Mouse (Mus musculus): ENCODE measurements around the gene Glul. TPM values are rescaled to one million over a fixed set of nuclear protein-coding genes. Genes with fewer than 3 reads are reported as not detected.

Glul gene
- polyA plus RNA-seq, 1 experiment from 2014 or later: 59.0 TPM

GRCm38 (mm10) chr1:153946971-153947370 lies 47.2 kb downstream of the Glul start:
- Histone ChIP-seq H3K27me3 (ENCODE audit: control insufficient read depth, insufficient read depth, low read length) (no peaks in the 10 kb centered on the region), H3K4me2 (ENCODE audit: low read depth, low read length) (no peak overlapping the region), H3K27ac (ENCODE audit: low read length) (no peak overlapping the region), H3K4me3 (ENCODE audit: low read length) (no peak overlapping the region), H3K9ac (ENCODE audit: low read length) (no peak overlapping the region), H3K4me1 (ENCODE audit: control insufficient read depth, insufficient read depth, low read length) (no peaks in the 10 kb centered on the region), H3K36me3 (ENCODE audit: control insufficient read depth, insufficient read depth) (no peaks in the 10 kb centered on the region), H3K9me3 (replicated peaks; ENCODE audit: control insufficient read depth, low read length) (no peaks in the 10 kb centered on the region)
- ATAC-seq (replicated peaks; ENCODE audit: extremely low read depth, insufficient read depth, low FRiP score): no peak
- WGBS: 52% methylated on average over 7 of the region's 7 CpGs

- H3K4me2 ChIP-seq (ENCODE audit: low read depth, low read length): no peak overlapping the region
- no peaks in the 10 kb centered on the region for H3K4me1 ChIP-seq (ENCODE audit: control insufficient read depth, insufficient read depth, low read length)
- H3K27ac ChIP-seq (ENCODE audit: low read length): no peak overlapping the region
- H3K4me3 ChIP-seq (ENCODE audit: low read length): no peak overlapping the region
- no peaks in the 10 kb centered on the region for H3K36me3 ChIP-seq (ENCODE audit: control insufficient read depth, insufficient read depth)
- 89% methylated on average over 6 of the region's 6 CpGs for WGBS
- H3K27me3 ChIP-seq (ENCODE audit: control insufficient read depth, insufficient read depth, low read length): no peaks in the 10 kb centered on the region
- no peaks in the 10 kb centered on the region for H3K9me3 ChIP-seq (replicated peaks; ENCODE audit: control insufficient read depth, low read length)
- ATAC-seq (replicated peaks; ENCODE audit: extremely low read depth, insufficient read depth, low FRiP score): no peak
- H3K9ac ChIP-seq (ENCODE audit: low read length): no peak overlapping the region
These were observed 48.1 kb downstream of the Glul start for GRCm38 (mm10) chr1:153947837-153948236.

GRCm38 (mm10) chr1:153953232-153953631 lies 53.5 kb downstream of the Glul start:
- no peak overlapping the region for H3K4me3 ChIP-seq (ENCODE audit: low read length)
- no peaks in the 10 kb centered on the region for H3K4me1 ChIP-seq (ENCODE audit: control insufficient read depth, insufficient read depth, low read length)
- H3K36me3 ChIP-seq (ENCODE audit: control insufficient read depth, insufficient read depth): no peaks in the 10 kb centered on the region
- no peak overlapping the region for H3K27ac ChIP-seq (ENCODE audit: low read length)
- H3K27me3 ChIP-seq (ENCODE audit: control insufficient read depth, insufficient read depth, low read length): no peaks in the 10 kb centered on the region
- no peak for ATAC-seq (replicated peaks; ENCODE audit: extremely low read depth, insufficient read depth, low FRiP score)
- H3K9me3 ChIP-seq (replicated peaks; ENCODE audit: control insufficient read depth, low read length): no peaks in the 10 kb centered on the region
- no peak overlapping the region for H3K9ac ChIP-seq (ENCODE audit: low read length)
- 76% methylated on average over 9 of the region's 9 CpGs for WGBS
- H3K4me2 ChIP-seq (ENCODE audit: low read depth, low read length): no peak overlapping the region

- ATAC-seq (replicated peaks; ENCODE audit: extremely low read depth, insufficient read depth, low FRiP score): no peak
- WGBS: 69% methylated on average over 6 of the region's 6 CpGs
- Histone ChIP-seq H3K9ac (ENCODE audit: low read length) (no peak overlapping the region), H3K4me2 (ENCODE audit: low read depth, low read length) (no peak overlapping the region), H3K4me1 (ENCODE audit: control insufficient read depth, insufficient read depth, low read length) (no peaks in the 10 kb centered on the region), H3K36me3 (ENCODE audit: control insufficient read depth, insufficient read depth) (no peaks in the 10 kb centered on the region), H3K4me3 (ENCODE audit: low read length) (no peak overlapping the region), H3K9me3 (replicated peaks; ENCODE audit: control insufficient read depth, low read length) (no peaks in the 10 kb centered on the region), H3K27me3 (ENCODE audit: control insufficient read depth, insufficient read depth, low read length) (no peaks in the 10 kb centered on the region), H3K27ac (ENCODE audit: low read length) (no peak overlapping the region)
These were observed 54.1 kb downstream of the Glul start for GRCm38 (mm10) chr1:153953797-153954196.

- Histone ChIP-seq H3K27ac (ENCODE audit: low read length) (no peak overlapping the region), H3K4me2 (ENCODE audit: low read depth, low read length) (no peak overlapping the region), H3K36me3 (ENCODE audit: control insufficient read depth, insufficient read depth) (no peaks in the 10 kb centered on the region), H3K4me1 (ENCODE audit: control insufficient read depth, insufficient read depth, low read length) (peaks cover 9% of the 10 kb centered on the region; the same call in 1 of the 2 replicates), H3K9me3 (replicated peaks; ENCODE audit: control insufficient read depth, low read length) (no peaks in the 10 kb centered on the region), H3K4me3 (ENCODE audit: low read length) (no peak overlapping the region), H3K9ac (ENCODE audit: low read length) (no peak overlapping the region), H3K27me3 (ENCODE audit: control insufficient read depth, insufficient read depth, low read length) (no peaks in the 10 kb centered on the region)
- WGBS: 52% methylated on average over 1 of the region's 1 CpGs
- ATAC-seq (replicated peaks; ENCODE audit: extremely low read depth, insufficient read depth, low FRiP score): no peak
These were observed 58.1 kb downstream of the Glul start for GRCm38 (mm10) chr1:153957850-153958249.

Small RNA genes lying within 50 kb of the gene (microRNA-seq; reads per million reads assigned to microRNA genes)
- 15.5 reads per million, percentile 32 among the genes with 10 or more reads in this experiment for gene Mir8114

Other genes starting within 250 kb of the Glul start
- 0.21 and 0.32 TPM in 2 replicates for gene Rgs8, start 246.9 kb upstream of the Glul start, polyA plus RNA-seq (2015; fragmentation: Nextera tagmentation; extraction: Ambion mirVana)
- 6.4 and 6.6 TPM in 2 replicates for gene Rgs16, start 159.6 kb upstream of the Glul start, polyA plus RNA-seq (2015; fragmentation: Nextera tagmentation; extraction: Ambion mirVana)
- 22.1 and 28.2 TPM in 2 replicates for gene Rnasel, start 150.5 kb upstream of the Glul start, polyA plus RNA-seq (2015; fragmentation: Nextera tagmentation; extraction: Ambion mirVana)
- not detected in 2 replicates for gene Rgsl1, start 55.8 kb upstream of the Glul start, polyA plus RNA-seq (2015; fragmentation: Nextera tagmentation; extraction: Ambion mirVana)
- 0.10 and 0.11 TPM in 2 replicates for gene Teddm1b, start 25.6 kb upstream of the Glul start, polyA plus RNA-seq (2015; fragmentation: Nextera tagmentation; extraction: Ambion mirVana)
- not detected in 2 replicates for gene Teddm1a, start 8.2 kb upstream of the Glul start, polyA plus RNA-seq (2015; fragmentation: Nextera tagmentation; extraction: Ambion mirVana)
- gene Teddm2, start 284 bp downstream of the Glul start, polyA plus RNA-seq (2015; fragmentation: Nextera tagmentation; extraction: Ambion mirVana): 0.33 and 0.35 TPM in 2 replicates